Mouse (Mus musculus) right cerebral cortex, adult 18-20 months (tissue): ENCODE measurements around the gene Prickle1.

Experiments used
- DNase-seq: peaks from one replicate; pipeline ENCODE4 v3.0.0; 2022; ENCODE audit warnings: mixed read lengths

Gene Prickle1

DNA sequence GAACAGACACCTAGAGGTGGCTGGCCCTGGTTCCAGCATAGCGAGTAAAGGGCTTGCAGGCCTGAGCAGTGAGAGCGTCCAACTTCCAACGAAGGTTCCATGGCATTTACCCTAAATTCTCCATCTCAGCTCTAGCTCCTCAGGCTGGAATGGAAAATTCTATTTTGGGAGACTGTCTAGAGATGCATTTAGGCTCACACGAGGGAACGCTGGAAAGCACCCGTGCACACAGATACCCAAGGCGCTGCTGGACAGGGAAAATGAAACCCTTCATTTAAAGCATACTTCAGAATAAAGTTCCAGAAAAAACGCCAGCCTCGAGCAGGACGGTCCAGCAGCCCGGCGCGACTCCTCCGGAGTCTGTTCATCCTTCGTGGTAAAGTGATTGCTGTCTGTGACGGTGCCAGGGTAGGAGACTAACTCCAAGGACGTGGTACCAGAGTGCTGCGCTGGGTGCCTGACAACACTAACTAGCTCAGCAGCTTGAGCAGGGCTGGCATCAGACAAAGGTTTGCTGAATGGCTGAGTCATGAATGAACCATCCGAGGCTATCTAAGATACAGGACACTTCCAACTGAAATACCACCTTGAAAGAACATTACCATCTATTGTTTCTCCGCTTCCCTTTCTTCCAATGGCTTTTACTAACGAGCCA, 57.0 kb downstream of the Prickle1 start:
- no peak for DNase-seq

DNA sequence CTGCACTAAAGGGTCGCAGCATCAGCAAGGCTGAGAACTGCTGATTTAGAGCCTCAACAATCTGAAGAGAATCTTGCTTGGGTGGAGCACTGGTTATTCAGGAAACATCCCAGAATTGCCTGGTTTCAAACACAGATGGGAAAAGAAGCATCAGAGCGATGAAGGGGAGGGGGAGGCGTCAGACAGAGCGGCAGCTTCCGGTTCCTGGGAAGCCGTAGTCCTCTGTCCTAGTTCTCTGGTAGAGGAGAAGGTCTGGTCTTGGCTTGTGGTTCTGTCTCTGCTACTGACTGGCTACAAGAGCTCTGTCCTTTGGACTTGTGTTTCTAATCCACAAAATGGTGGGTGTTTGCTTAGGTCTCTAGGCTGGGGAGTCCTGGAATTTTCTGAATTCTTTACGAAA, 57.9 kb downstream of the Prickle1 start:
- DNase-seq = no peak

DNA sequence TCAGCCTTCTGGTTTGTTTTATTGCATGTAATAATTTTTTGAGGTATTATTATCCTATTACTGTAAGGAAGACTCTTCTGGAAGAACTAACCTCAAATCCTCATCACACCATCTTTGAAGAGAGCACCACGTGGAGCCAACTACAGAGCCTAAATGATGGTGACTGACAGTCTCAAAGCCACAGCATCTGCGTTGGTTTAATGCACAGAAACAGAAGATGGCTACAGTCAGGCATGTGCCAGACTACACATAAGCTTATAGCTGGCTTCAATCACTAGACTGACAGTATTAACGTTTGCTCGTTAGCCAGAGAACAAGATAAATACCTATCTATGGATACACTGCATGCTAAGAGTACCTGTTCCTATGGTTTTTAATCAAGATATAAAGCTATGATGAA, 59.5 kb downstream of the Prickle1 start:
- no peak for DNase-seq

DNA sequence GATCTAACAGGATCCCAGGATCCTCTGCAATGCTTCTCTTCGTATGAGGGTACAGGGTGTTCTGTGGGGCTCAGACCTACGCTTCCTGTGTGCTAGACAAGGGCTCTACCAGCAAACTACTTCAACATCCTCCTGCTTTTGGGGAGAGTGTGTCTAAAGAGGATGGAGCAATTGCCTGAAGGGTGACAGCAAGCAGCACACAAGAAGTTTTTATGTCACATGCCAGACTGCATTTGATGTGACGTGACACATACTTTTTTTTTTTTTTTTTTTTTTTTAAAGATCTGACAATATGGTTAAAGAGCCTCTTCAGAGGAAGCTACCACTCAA, 65.0 kb downstream of the Prickle1 start:
- no peak for DNase-seq

DNA sequence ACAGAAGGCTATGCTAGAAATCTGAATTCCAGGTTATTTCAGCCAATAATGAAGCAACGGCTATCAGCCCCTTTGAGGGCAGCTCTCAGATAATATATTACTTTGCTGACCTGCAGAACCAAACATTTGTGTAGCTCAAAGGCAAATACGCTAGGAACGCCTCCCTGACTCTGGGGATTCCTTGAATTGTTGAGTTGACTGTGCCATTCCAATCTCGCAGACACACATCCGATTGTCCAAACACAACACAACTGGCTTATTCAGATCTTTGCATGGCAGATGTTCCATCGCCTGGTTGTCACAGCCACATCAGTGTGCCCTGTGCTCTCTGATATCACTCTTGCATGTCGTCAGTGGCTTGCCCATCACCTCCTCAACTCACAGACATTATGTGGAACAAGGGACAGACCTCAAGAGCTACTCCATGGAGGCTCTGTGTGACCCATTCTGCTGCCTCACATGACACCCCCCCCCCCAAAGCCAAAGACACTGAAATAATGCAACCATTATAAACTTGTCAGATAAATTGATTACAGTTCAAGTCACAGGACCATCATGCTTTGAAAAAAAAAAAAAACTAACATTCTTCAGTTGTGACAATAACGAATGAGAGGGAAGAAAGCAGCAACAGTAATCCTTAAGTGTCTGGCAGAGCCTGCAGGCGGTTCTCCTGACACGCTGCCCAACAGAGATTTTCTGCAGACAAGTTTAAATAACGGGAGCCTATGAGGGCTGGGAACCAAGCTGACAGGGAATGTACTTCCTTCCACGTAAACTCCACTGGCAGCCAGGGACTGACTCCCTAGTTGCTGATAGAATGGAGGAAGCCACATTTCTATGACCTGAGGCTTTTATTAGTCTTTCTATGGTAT, 65.6 kb downstream of the Prickle1 start:
- no peak for DNase-seq

DNA sequence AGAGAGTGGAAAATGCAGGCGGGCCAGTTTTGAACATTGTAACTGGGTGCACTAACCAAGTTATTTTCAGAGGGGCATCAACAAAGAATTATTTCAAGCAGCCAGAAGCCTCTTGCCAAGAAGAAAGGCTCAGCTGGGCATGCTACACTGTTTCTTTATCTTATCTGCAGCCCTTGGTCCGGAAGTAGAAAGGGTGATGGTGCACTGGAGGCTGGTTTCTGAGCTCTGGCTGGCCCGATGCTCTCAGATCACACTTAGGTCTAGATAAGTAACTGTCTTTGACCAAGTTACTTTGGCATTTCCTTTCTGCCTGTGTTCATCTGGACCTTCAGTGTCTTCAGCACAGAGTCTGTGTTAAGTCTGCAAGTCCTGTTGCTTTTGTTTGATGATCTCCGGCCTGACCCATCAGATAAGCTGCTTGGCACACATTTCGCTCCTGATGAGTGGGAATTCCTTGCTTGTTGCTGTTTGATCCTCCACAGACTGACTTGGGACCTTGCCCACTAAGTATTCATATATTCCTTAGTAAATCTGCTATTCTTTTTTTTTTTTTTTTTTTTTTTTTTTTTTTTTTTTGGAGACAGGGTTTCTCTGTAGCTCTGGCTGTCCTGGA, 70.3 kb downstream of the Prickle1 start:
- no peak for DNase-seq

DNA sequence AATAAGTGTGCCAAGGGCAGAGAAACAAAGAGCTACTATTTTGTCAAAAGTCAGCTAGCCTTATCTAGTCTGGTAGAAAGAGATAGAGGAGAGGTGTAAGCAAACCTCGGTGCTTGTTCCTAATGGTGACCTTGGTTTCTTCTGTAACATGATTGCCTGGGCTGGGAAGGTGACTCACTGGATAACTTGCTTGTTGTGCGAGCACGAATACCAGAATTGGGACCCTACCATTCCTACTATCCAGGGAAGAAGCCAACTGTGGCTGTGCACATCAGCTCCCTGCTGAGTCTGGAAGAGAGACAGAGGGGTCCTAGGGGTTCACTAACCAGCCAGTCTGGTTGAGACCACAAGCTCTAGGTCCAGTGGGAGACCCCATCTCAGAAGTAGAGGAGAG, 73.9 kb downstream of the Prickle1 start:
- no peak for DNase-seq

DNA sequence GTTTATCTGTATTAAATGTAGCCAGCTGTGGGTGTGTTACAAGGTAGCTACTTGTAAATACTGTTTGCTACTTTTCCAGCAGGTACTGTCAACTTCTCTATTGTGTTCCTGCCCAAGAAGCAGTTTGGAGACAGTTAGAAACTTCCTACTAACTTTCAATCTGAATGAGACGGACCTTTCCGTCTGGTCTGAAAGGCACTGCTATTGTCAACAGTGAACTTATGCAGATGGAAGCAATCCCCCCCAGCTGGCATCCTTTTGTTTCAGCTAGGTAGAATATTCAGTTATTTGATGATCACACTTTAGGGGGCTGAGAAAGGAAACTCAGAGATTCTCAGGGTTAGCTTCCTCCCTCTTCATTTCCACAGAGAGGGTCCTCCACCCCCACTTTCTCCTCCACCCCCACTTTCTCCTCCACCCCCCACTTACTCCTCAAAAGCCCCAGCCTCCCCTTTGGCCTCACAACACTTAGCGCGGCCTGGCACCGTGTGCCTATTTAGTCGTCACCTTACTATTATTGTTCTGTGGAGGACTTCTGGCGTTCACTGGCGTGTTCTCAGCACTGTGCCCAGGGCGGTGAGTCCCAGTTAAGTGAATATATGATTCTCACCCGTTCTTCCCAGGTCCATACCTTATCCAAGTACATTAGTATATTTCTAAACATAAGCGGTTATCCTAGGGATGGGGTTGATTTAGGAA, 74.5 kb downstream of the Prickle1 start:
- no peak for DNase-seq

DNA sequence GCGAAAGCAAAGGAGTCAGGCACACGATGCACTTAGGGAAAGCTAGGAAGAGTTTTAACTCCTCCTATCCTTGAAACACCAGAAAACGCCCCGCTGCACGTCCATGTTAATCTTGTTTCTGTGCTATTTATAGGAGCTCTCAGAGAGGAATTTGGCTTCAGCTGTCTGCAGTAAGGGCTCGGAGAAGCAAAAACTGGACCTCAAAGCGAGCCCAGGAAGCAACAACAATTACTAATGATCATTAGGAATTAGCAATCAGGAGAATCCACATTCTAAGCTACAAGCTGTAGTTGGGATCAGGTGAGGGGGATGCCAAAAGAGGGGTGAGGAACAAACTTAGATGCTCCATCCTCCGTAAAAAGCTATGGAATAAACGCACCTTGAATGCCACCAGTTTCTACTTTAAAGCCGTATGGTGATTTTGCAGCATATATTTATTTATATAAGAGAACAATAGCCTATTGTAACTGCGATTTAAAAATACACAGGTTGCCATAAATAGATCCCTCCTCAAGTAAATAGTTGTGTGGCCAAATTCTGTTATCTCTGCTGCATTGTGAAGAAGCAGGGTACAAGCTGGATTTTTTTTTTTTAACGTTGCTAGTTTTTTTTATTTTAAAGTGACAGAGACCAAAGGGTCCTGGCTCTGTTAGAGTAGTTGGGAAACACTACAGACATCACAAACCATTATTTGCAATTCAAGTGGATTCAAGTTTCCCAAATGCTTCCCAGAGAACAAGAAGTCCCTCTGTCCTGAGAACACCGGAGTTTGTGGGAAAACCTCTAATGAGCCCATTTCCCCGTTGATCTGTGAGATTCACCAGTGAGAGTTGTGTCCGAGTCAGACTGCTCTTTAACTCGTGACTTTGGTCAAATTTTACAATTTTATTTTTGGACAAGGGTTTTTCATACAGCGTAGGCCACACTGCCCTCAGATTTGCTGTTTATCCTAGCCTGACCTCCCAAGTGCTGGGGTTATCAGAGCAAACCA, 75.6 kb downstream of the Prickle1 start:
- no peak for DNase-seq

DNA sequence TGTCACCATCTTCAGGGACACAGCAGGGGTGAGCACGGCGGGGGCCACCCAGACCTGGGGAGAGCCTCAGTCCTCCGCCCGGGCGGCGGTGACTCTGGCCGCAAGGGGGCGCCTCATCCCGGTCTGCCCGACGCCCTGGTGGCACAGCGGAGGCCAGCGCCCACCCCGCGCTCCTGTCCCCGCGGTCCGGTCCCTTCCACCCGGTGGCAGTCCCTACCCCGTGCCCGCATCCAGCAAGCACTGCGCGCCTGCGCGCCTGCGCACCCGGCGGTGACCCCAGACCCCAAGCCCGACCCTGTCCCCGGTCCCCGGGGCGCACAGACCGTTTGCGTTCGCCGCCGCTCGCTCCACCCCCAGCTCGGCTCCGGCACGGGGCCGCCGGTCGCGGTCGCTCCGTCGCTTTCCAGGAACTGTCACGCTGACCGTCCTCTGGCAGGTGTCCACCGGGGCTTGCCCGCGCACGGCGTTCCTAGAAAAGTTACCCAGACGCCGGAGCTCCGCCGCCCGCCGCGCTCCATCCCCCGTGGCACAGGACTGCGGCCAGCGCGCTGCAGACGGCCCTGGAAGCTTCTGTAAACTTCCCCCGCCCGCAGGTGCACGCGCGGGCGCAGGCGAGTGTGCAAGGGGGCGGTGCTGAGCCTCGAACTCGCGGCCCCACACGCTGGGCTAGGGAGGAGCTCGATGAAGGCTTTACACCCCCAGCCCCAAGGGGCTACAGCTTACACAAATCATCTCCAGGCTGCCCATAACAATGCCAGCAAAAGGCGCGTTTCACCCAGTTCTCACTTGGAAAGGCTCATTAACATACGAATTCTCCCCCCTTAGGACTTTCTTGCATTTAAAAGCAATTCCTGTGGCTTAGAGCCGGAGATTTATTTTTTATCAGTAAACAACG, 76.5 kb downstream of the Prickle1 start:
- DNase-seq = peak; percentile 77

DNA sequence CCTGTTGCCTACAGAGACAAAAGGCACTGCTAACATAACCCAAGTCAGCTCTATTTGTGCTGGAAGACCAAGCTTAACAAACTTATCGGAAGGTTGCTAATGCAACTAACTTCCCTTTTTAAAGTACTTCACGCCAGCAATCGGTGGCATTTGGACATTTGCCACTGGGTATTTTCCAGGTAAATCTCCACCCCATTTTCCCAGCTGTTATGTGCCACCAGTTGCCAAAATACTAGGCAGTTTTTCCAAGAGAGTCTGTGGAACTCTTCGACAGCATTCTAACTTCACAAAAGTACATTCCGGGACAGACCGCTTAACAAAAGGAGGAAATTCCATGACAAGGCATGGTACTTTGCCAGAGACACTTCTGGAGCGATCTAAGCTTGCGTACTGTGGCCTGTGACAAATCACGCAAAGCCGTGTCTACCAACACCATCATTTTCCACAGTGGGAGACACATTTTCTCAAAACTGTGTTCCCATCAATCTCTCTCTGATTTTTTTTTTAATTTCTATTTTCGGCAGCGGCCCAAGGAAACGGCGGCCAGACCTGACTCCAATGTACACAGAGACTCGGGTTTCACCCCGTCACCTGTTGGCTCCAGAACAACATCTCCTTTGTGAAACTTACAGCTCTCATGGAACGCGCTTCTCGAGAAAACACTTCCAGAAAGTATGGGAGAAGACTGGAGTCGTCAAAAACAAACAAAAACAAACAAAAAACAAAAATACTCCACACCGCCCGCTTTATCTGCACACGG, 77.4 kb downstream of the Prickle1 start:
- DNase-seq = no peak

DNA sequence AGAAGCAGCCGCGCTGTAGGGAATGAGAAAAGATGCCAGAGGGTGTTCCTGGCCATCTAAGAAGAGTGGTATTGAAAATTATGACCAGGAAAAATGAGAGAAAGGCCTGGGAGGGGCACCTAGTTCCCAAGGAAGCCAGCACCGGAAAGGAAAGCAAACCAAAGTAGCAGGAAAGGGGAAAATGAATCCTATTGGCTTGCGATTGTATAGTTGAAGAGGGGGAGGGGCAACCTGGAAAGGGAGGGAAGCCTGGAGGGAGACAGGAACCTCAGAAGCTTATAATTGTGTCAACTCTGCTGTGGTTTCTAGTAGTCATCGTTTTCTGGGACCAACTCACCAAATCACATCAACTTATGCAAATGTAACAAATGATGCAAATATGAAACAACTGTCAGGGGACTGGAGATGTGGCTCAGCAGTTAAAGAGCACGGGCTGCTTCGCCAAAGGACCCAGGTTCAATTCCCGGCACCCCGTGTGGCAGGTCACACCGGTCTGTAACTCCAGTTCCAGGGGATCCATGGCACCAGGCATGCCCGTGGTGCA, 78.6 kb downstream of the Prickle1 start:
- DNase-seq = no peak

DNA sequence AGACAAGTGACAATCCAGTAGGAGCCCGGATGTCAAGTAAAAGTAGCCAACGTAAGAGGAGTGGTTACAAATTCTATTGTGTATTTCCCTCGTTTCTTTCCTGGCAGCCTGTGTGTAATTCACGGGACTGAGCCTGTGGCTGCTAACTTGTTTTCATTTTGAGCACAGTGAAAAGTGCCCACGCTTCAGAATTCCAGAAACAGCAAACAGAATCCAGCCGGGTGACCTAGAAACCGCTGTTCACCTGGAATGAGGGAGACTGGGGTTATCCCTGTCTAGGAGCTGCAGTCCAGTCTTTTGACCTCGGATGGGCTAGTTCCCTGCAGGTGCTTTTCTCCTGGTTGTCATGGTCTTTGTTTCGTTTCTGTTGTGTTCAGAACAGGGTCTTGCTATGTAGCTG, 80.4 kb downstream of the Prickle1 start:
- DNase-seq = no peak

DNA sequence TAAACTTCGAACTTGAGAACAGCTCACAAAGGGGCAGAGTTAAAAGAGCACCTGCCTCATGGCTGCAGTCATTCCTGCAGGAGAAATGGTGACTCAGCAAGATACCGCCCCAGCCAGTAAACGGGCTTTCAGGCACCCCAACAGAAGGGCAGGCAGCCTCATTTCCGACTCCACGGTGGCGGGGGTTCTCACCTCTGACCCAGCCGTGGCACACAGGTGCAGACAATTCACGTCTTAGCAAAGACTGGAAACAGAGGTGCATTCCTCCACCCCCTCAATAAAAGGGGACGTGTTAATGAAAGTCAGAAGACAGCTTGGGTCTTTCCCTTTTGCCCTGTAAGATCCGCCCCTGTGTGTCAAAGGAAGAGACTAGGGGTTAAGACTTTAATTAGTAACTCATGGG, 81.8 kb downstream of the Prickle1 start:
- DNase-seq = no peak

DNA sequence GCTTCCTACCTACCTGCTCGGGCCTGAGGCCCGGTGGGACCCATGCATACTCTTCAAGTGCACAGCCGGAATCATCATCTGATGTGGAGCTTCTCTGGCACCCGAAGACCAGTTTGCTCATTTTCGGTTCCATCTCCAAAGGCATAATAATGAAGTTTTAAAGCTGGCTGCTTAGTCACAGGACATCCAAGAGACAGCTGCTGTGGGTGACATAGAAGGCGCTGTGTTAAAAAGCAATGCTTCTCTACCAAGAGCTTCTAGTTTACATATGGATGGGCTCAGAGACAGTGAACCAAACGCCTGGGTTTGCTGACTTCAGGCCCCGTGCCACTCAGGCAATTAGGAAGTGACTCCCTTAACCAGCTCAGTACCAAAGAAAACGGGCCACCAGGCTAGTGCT, 83.3 kb downstream of the Prickle1 start:
- no peak for DNase-seq

DNA sequence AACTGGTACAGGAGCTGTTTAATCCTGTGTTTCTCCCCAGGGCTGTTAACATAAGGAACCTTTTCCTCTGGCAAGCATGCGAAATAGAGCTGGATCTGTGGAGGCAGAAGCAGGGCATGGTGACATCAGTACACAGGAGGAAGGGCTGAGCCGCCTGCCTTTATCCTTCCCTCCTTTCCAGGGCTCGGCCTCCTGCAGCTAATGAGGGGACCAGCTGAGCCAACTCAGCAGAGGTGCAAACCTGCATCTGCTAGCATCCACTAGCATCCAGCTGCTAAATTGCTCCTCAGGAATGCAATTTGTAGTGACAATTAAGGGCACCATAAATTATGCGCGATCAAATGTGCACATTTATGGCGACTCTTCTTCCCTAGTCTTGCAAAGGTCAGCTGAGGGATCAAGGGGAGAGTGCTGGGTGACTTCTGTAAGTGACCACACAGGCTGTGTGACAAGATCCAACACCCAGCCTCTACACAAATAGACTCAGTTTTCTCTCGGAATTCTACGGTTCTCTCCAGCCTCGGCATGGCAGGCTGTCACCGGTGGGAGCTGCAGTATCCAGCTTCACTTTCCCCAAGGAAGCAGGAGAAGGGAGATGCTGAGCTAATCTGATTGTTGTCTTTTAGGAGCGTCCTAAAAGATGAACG, 84.9 kb downstream of the Prickle1 start:
- DNase-seq = no peak

DNA sequence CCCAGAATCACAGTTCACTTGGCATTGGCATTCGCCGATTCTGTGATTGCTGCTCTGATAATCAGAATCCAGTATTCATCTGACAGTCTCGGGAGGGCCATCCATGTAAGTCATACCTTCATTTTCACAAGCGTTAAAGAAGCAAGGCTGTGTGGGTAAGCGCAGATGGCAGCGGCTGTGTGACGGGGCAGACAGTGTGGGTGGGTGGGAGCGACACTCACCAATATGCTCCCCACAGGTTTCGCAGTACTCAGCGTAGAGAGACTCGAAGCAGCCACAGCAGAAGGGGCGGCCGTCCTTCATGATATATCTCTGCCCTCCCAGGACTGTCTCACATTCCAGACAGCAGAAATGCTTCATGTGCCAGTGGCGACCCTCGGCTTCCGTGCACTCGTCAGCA, 90.9 kb downstream of the Prickle1 start:
- DNase-seq = peak; percentile 52

DNA sequence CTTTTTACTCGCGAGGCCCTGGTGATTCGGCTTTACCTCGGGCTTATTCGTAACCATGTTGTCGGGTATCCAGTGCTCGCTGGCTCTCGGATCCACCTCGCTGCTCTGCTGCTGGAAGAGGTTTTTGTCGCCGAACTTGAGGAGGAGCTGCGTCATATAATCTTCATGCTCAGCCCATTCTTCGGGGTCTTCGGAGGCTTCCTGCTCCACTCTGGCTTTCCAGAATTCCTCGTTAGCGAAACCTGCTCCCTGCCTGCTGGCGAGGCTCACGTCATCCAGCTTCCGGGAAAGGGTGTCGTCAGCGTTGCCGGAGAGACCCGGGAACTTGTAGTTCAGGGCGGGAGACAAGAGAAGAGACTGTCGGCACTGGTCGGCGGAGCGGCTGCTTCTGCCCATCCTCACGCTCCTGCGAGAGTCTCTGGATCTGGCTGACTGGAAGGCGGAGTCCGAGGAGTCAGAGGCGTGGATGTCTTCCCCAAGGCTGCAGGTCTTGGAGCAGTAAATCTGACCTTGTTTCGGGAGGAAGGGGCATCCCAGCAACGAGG, 92.4 kb downstream of the Prickle1 start:
- no peak for DNase-seq

DNA sequence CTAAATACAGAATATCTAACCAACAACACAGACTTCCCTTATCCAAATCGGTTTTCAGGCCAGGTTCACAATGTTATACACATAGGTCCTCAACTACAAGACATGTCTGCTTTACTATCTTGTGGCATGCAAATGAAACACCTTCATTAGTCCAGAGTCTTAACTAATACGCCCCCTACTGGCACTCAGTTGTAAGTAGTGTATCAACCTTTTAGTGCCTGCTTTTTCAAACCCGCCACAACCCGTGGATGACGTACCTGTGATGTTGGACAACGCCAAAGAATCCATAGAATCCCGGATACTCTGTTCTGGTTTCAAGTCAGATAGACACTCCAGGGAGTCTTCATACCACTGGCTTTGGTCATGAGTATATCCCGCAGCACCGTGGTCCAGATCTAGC, 93.0 kb downstream of the Prickle1 start:
- DNase-seq = no peak
